Mouse (Mus musculus) stomach, embryonic 15.5 days (tissue): ENCODE data around the gene Grik4. TPM values are rescaled to one million over a fixed set of nuclear protein-coding genes. Genes with fewer than 3 reads are reported as not detected.

Source experiments
- ATAC-seq: fragments of 200-750 bp; cut with Nextera tagmentation; 2 replicates; pipeline ENCODE4 v1.8.0; 2017; ENCODE audit warnings: low read depth, moderate number of reproducible peaks, moderate TSS enrichment; ENCODE audit not compliant: insufficient read depth, low FRiP score
- H3K27ac ChIP-seq: fragments of 300-500 bp; sonication (generic); 2 replicates; pipeline ENCODE4 v1.5.1; 2015; ENCODE audit warnings: mild to moderate bottlenecking, inconsistent platforms
- H3K27me3 ChIP-seq: fragments of 300-500 bp; sonication (generic); replicated peaks from 2 replicates; pipeline ENCODE4 v1.6.1; 2015; ENCODE audit warnings: inconsistent platforms
- H3K36me3 ChIP-seq: fragments of 300-500 bp; sonication (generic); 2 replicates; pipeline ENCODE4 v1.6.1; 2015; ENCODE audit warnings: inconsistent platforms
- H3K4me1 ChIP-seq: fragments of 300-500 bp; sonication (generic); 2 replicates; pipeline ENCODE4 v1.6.1; 2015; ENCODE audit warnings: inconsistent platforms
- H3K4me2 ChIP-seq: fragments of 300-500 bp; sonication (generic); 2 replicates; pipeline ENCODE4 v1.6.1; 2015; ENCODE audit warnings: mild to moderate bottlenecking, inconsistent platforms
- H3K4me3 ChIP-seq: fragments of 300-500 bp; sonication (generic); replicated peaks from 2 replicates; pipeline ENCODE4 v1.5.1; 2015; ENCODE audit warnings: inconsistent platforms
- H3K9ac ChIP-seq: fragments of 300-500 bp; sonication (generic); 2 replicates; pipeline ENCODE4 v1.6.1; 2015; ENCODE audit warnings: inconsistent platforms
- H3K9me3 ChIP-seq: fragments of 300-500 bp; sonication (generic); 2 replicates; pipeline ENCODE4 v1.6.1; 2016; ENCODE audit warnings: inconsistent platforms
- WGBS: fragments of 180-500 bp; shearing (Covaris S2); methylation state at CpG from one replicate; pipeline ENCODE4 v1.1.7; 2015; 5-methylcytosine and 5-hydroxymethylcytosine counted together
- polyA plus RNA-seq: library from polyadenylated mRNA; unstranded; fragments of >200 nt; fragmentation: Nextera tagmentation; extraction: Ambion mirVana; gene quantifications from 2 replicates; pipeline ENCODE4 v1.2.1, GENCODE M21; 2015

Grik4 gene
- polyA plus RNA-seq, 1 experiment from 2014 or later: 1.1 TPM

GRCm38 (mm10) chr9:42943057-42943529, 1.2 kb downstream of the Grik4 start:
- Histone ChIP-seq H3K9me3 (no peaks in the 10 kb centered on the region), H3K27ac (no peak overlapping the region), H3K27me3 (no peaks in the 10 kb centered on the region), H3K4me3 (peak overlapping the region; percentile 72), H3K36me3 (no peaks in the 10 kb centered on the region), H3K4me1 (peaks cover 9% of the 10 kb centered on the region; the same call in 1 of the 2 replicates), H3K4me2 (peak overlapping the region; percentile 100), H3K9ac (no peak overlapping the region)
- 11% methylated on average over 9 of the region's 9 CpGs for WGBS
- ATAC-seq: peak; percentile 5; the same call in 1 of the 2 replicates

GRCm38 (mm10) chr9:42942148-42942547, 2.1 kb downstream of the Grik4 start:
- no peak for ATAC-seq
- no peak overlapping the region for H3K4me3 ChIP-seq
- H3K36me3 ChIP-seq: no peaks in the 10 kb centered on the region
- H3K4me2 ChIP-seq: no peak overlapping the region
- no peak overlapping the region for H3K9ac ChIP-seq
- no peaks in the 10 kb centered on the region for H3K27me3 ChIP-seq
- no peaks in the 10 kb centered on the region for H3K9me3 ChIP-seq
- no peak overlapping the region for H3K27ac ChIP-seq
- 52% methylated on average over 4 of the region's 4 CpGs for WGBS
- H3K4me1 ChIP-seq: peaks cover 9% of the 10 kb centered on the region; the same call in 1 of the 2 replicates

GRCm38 (mm10) chr9:42932146-42932545, 12.1 kb downstream of the Grik4 start:
- no peaks in the 10 kb centered on the region for H3K4me1 ChIP-seq
- no peak overlapping the region for H3K4me2 ChIP-seq
- H3K4me3 ChIP-seq: no peak overlapping the region
- H3K36me3 ChIP-seq: no peaks in the 10 kb centered on the region
- no peak overlapping the region for H3K27ac ChIP-seq
- ATAC-seq: no peak
- no peak overlapping the region for H3K9ac ChIP-seq
- no peaks in the 10 kb centered on the region for H3K27me3 ChIP-seq
- 25% methylated on average over 7 of the region's 7 CpGs for WGBS
- no peaks in the 10 kb centered on the region for H3K9me3 ChIP-seq

GRCm38 (mm10) chr9:42927498-42927897, 16.8 kb downstream of the Grik4 start:
- ATAC-seq: no peak
- H3K36me3 ChIP-seq: no peaks in the 10 kb centered on the region
- no peak overlapping the region for H3K27ac ChIP-seq
- H3K9ac ChIP-seq: no peak overlapping the region
- no peak overlapping the region for H3K4me3 ChIP-seq
- H3K4me1 ChIP-seq: no peaks in the 10 kb centered on the region
- H3K27me3 ChIP-seq: no peaks in the 10 kb centered on the region
- WGBS: 53% methylated on average over 10 of the region's 10 CpGs
- H3K4me2 ChIP-seq: no peak overlapping the region
- H3K9me3 ChIP-seq: no peaks in the 10 kb centered on the region

- H3K4me2 ChIP-seq: no peak overlapping the region
- no peaks in the 10 kb centered on the region for H3K27me3 ChIP-seq
- no peaks in the 10 kb centered on the region for H3K4me1 ChIP-seq
- H3K27ac ChIP-seq: no peak overlapping the region
- H3K9ac ChIP-seq: no peak overlapping the region
- H3K36me3 ChIP-seq: no peaks in the 10 kb centered on the region
- no peak for ATAC-seq
- 51% methylated on average over 6 of the region's 6 CpGs for WGBS
- no peak overlapping the region for H3K4me3 ChIP-seq
- H3K9me3 ChIP-seq: no peaks in the 10 kb centered on the region
Observed at GRCm38 (mm10) chr9:42926564-42926963, 17.7 kb downstream of the Grik4 start.

GRCm38 (mm10) chr9:42921830-42922229, 22.5 kb downstream of the Grik4 start:
- no peak for ATAC-seq
- Histone ChIP-seq H3K9ac (no peak overlapping the region), H3K27ac (no peak overlapping the region), H3K9me3 (no peaks in the 10 kb centered on the region), H3K4me2 (no peak overlapping the region), H3K4me3 (no peak overlapping the region), H3K4me1 (no peaks in the 10 kb centered on the region), H3K27me3 (no peaks in the 10 kb centered on the region), H3K36me3 (no peaks in the 10 kb centered on the region)
- 61% methylated on average over 4 of the region's 4 CpGs for whole genome bisulfite sequencing

GRCm38 (mm10) chr9:42920190-42920589, 24.1 kb downstream of the Grik4 start:
- Histone ChIP-seq H3K4me1 (no peaks in the 10 kb centered on the region), H3K9me3 (no peaks in the 10 kb centered on the region), H3K4me3 (no peak overlapping the region), H3K4me2 (no peak overlapping the region), H3K27me3 (no peaks in the 10 kb centered on the region), H3K36me3 (no peaks in the 10 kb centered on the region), H3K27ac (no peak overlapping the region), H3K9ac (no peak overlapping the region)
- 45% methylated on average over 7 of the region's 7 CpGs for WGBS
- ATAC-seq: no peak

GRCm38 (mm10) chr9:42917911-42918310, 26.4 kb downstream of the Grik4 start:
- Histone ChIP-seq H3K4me2 (no peak overlapping the region), H3K4me3 (no peak overlapping the region), H3K4me1 (no peaks in the 10 kb centered on the region), H3K27ac (no peak overlapping the region), H3K9ac (no peak overlapping the region), H3K27me3 (no peaks in the 10 kb centered on the region), H3K9me3 (no peaks in the 10 kb centered on the region), H3K36me3 (no peaks in the 10 kb centered on the region)
- no peak for ATAC-seq
- whole genome bisulfite sequencing: 91% methylated on average over 7 of the region's 7 CpGs

GRCm38 (mm10) chr9:42913201-42913600, 31.1 kb downstream of the Grik4 start:
- Histone ChIP-seq H3K4me2 (no peak overlapping the region), H3K4me1 (peaks cover 9% of the 10 kb centered on the region), H3K36me3 (no peaks in the 10 kb centered on the region), H3K9ac (no peak overlapping the region), H3K27me3 (no peaks in the 10 kb centered on the region), H3K27ac (no peak overlapping the region), H3K4me3 (no peak overlapping the region), H3K9me3 (no peaks in the 10 kb centered on the region)
- ATAC-seq: no peak
- 66% methylated on average over 2 of the region's 2 CpGs for WGBS

GRCm38 (mm10) chr9:42908657-42909313, 35.5 kb downstream of the Grik4 start:
- Histone ChIP-seq H3K4me1 (peaks cover 22% of the 10 kb centered on the region), H3K9me3 (no peaks in the 10 kb centered on the region), H3K36me3 (no peaks in the 10 kb centered on the region), H3K9ac (no peak overlapping the region), H3K27ac (peak overlapping the region; percentile 36; the same call in 1 of the 2 replicates), H3K27me3 (no peaks in the 10 kb centered on the region), H3K4me2 (peak overlapping the region; percentile 25; the same call in 1 of the 2 replicates), H3K4me3 (no peak overlapping the region)
- 24% methylated on average over 8 of the region's 8 CpGs for WGBS
- ATAC-seq: peak; percentile 75

- Histone ChIP-seq H3K27ac (0 out of 2 replicates have a peak overlapping the region, but pooled peaks have one; percentile 26), H3K4me1 (peaks cover 22% of the 10 kb centered on the region)
- 32% methylated on average over 3 of the region's 3 CpGs for WGBS
Observed at GRCm38 (mm10) chr9:42906995-42907394, 37.3 kb downstream of the Grik4 start.

GRCm38 (mm10) chr9:42898091-42898591, 46.2 kb downstream of the Grik4 start:
- no peak for ATAC-seq
- Histone ChIP-seq H3K4me3 (peak overlapping the region; percentile 49), H3K4me1 (peaks cover 16% of the 10 kb centered on the region), H3K9ac (no peak overlapping the region), H3K4me2 (peak overlapping the region; percentile 98), H3K36me3 (no peaks in the 10 kb centered on the region), H3K27ac (no peak overlapping the region), H3K9me3 (no peaks in the 10 kb centered on the region), H3K27me3 (no peaks in the 10 kb centered on the region)
- WGBS: 11% methylated on average over 11 of the region's 11 CpGs

More at GRCm38 (mm10) chr9:42906995-42907394, 37.3 kb downstream of the Grik4 start:
- Histone ChIP-seq H3K9me3 (no peaks in the 10 kb centered on the region), H3K36me3 (no peaks in the 10 kb centered on the region), H3K9ac (no peak overlapping the region), H3K27me3 (no peaks in the 10 kb centered on the region), H3K4me2 (no peak overlapping the region), H3K4me3 (no peak overlapping the region)
- no peak for ATAC-seq
